Mouse (Mus musculus) midbrain, postnatal 0 days (tissue): ENCODE measurements around the gene Esf1. TPM values are rescaled to one million over a fixed set of nuclear protein-coding genes. Genes with fewer than 3 reads are reported as not detected.

Source experiments
- ATAC-seq: fragments of 200-750 bp; cut with Nextera tagmentation; 2 replicates; pipeline ENCODE4 v1.8.0; 2017; ENCODE audit warnings: moderate number of reproducible peaks, mild to moderate bottlenecking, moderate TSS enrichment, moderate library complexity; ENCODE audit not compliant: low FRiP score
- DNase-seq: peaks from one replicate; pipeline ENCODE4 v3.0.0-alpha.2; 2015; ENCODE audit warnings: low spot score
- H3K27ac ChIP-seq: fragments of 300-500 bp; sonication (generic); 2 replicates; pipeline ENCODE4 v1.5.1; 2014; ENCODE audit warnings: low read depth, mild to moderate bottlenecking, low read length, mixed read lengths
- H3K27me3 ChIP-seq: fragments of 300-500 bp; sonication (generic); 2 replicates; pipeline ENCODE4 v1.6.1; 2014; ENCODE audit warnings: low read length, control low read depth, mixed read lengths; ENCODE audit not compliant: insufficient read depth
- H3K36me3 ChIP-seq: fragments of 300-500 bp; sonication (generic); 2 replicates; pipeline ENCODE4 v1.6.1; 2014; ENCODE audit warnings: low read length, control low read depth, mixed read lengths; ENCODE audit not compliant: insufficient read depth
- H3K4me1 ChIP-seq: fragments of 300-500 bp; sonication (generic); 2 replicates; pipeline ENCODE4 v1.6.1; 2014; ENCODE audit warnings: mild to moderate bottlenecking, control low read depth, antibody characterized with exemption, low read length, mixed read lengths; ENCODE audit not compliant: insufficient read depth
- H3K4me2 ChIP-seq: fragments of 300-500 bp; sonication (generic); 2 replicates; pipeline ENCODE4 v1.6.1; 2014; ENCODE audit warnings: low read depth, mild to moderate bottlenecking, low read length, mixed read lengths; ENCODE audit not compliant: poor library complexity, severe bottlenecking
- H3K4me3 ChIP-seq: fragments of 300-500 bp; sonication (generic); 2 replicates; pipeline ENCODE4 v1.5.1; 2014; ENCODE audit warnings: low read depth, mild to moderate bottlenecking, low read length, moderate library complexity
- H3K9ac ChIP-seq: fragments of 300-500 bp; sonication (generic); replicated peaks from 2 replicates; pipeline ENCODE4 v1.6.1; 2014; ENCODE audit warnings: mild to moderate bottlenecking, low read length, moderate library complexity, mixed read lengths; ENCODE audit not compliant: poor library complexity, severe bottlenecking
- H3K9me3 ChIP-seq: fragments of 300-500 bp; sonication (generic); 2 replicates; pipeline ENCODE4 v1.6.1; 2016; ENCODE audit warnings: low read length, control low read depth
- CTCF ChIP-seq: IDR thresholded peaks from 2 replicates; pipeline ENCODE4 v1.5.1; 2016; ENCODE audit warnings: antibody characterized with exemption, mild to moderate bottlenecking
- WGBS: fragments of 180-500 bp; shearing (Covaris S2); extraction: QIAGEN DNeasy Blood & Tissue Kit; methylation state at CpG from one replicate; pipeline ENCODE4 v1.1.7; 2014; 5-methylcytosine and 5-hydroxymethylcytosine counted together
- polyA plus RNA-seq: library from polyadenylated mRNA; unstranded; fragments of >200 nt; fragmentation: Nextera tagmentation; extraction: Ambion mirVana; gene quantifications from 2 replicates; pipeline ENCODE4 v1.2.1, GENCODE M21; 2015
- total RNA-seq: library from RNA; depleted of rRNA; stranded (reverse); fragments of >200 nt; gene quantifications from 2 replicates; pipeline ENCODE4 v1.2.3, GENCODE M21; 2014; rRNA removed

The Esf1 gene
- total and polyA plus RNA-seq, 2 experiments from 2014 or later = 6.4 to 17.2 TPM

GRCm38 (mm10) chr2:140078600-140079280, 91.6 kb downstream of the Esf1 start:
- H3K9me3 ChIP-seq = no peaks in the 10 kb centered on the region
- H3K4me1 ChIP-seq = no peaks in the 10 kb centered on the region
- WGBS = 44% methylated on average over 6 of the region's 6 CpGs
- H3K9ac ChIP-seq = no peak overlapping the region
- ATAC-seq (no peak), DNase-seq (no peak)
- H3K4me2 ChIP-seq = no peak overlapping the region
- no peak overlapping the region for H3K4me3 ChIP-seq
- no peak for TF ChIP-seq CTCF
- no peaks in the 10 kb centered on the region for H3K36me3 ChIP-seq
- H3K27me3 ChIP-seq = no peaks in the 10 kb centered on the region
- no peak overlapping the region for H3K27ac ChIP-seq

GRCm38 (mm10) chr2:140077476-140077875, 92.9 kb downstream of the Esf1 start:
- 14% methylated on average over 1 of the region's 1 CpGs for WGBS
- H3K4me3 ChIP-seq = no peak overlapping the region
- TF ChIP-seq CTCF = no peak
- H3K27me3 ChIP-seq = no peaks in the 10 kb centered on the region
- H3K36me3 ChIP-seq = no peaks in the 10 kb centered on the region
- DNase-seq (no peak), ATAC-seq (no peak)
- H3K27ac ChIP-seq = no peak overlapping the region
- H3K4me1 ChIP-seq = no peaks in the 10 kb centered on the region
- H3K9me3 ChIP-seq = no peaks in the 10 kb centered on the region
- no peak overlapping the region for H3K9ac ChIP-seq
- no peak overlapping the region for H3K4me2 ChIP-seq

GRCm38 (mm10) chr2:140075150-140075549, 95.2 kb downstream of the Esf1 start:
- H3K4me1 ChIP-seq = no peaks in the 10 kb centered on the region
- no peaks in the 10 kb centered on the region for H3K9me3 ChIP-seq
- WGBS = 85% methylated on average over 3 of the region's 3 CpGs
- H3K27me3 ChIP-seq = no peaks in the 10 kb centered on the region
- no peaks in the 10 kb centered on the region for H3K36me3 ChIP-seq
- no peak overlapping the region for H3K4me2 ChIP-seq
- H3K27ac ChIP-seq = no peak overlapping the region
- DNase-seq = no peak
- H3K9ac ChIP-seq = no peak overlapping the region
- no peak for ATAC-seq
- TF ChIP-seq CTCF = no peak
- H3K4me3 ChIP-seq = no peak overlapping the region

Other genes starting within 250 kb of the Esf1 start
- gene Tasp1, start 103.8 kb downstream of the Esf1 start, total RNA-seq = 15.2 and 19.6 TPM in 2 replicates
- 23.1 and 24.1 TPM in 2 replicates for gene Tasp1, start 103.8 kb downstream of the Esf1 start, polyA plus RNA-seq
- gene Gm17374, start 18.5 kb downstream of the Esf1 start, total RNA-seq = not detected in 2 replicates
- not detected in 2 replicates for gene Gm17374, start 18.5 kb downstream of the Esf1 start, polyA plus RNA-seq
- gene Ndufaf5, start 85 bp upstream of the Esf1 start, total RNA-seq = 33.0 and 35.2 TPM in 2 replicates
- gene Ndufaf5, start 85 bp upstream of the Esf1 start, polyA plus RNA-seq = 59.1 and 60.0 TPM in 2 replicates
- gene Sel1l2, start 219.1 kb upstream of the Esf1 start, total RNA-seq = not detected in 2 replicates
- gene Sel1l2, start 219.1 kb upstream of the Esf1 start, polyA plus RNA-seq = not detected in 2 replicates
- gene Macrod2, start 224.7 kb upstream of the Esf1 start, total RNA-seq = 35.8 and 37.3 TPM in 2 replicates
- 53.9 and 67.2 TPM in 2 replicates for gene Macrod2, start 224.7 kb upstream of the Esf1 start, polyA plus RNA-seq